Mouse (Mus musculus): ENCODE measurements around the gene Gtdc1. TPM values are rescaled to one million over a fixed set of nuclear protein-coding genes. Genes with fewer than 3 reads are reported as not detected.

The Gtdc1 gene
- polyA plus RNA-seq (2014; fragmentation: Nextera tagmentation; extraction: Ambion mirVana), result 9.8 TPM in 2 replicates

- H3K36me3 ChIP-seq (ENCODE audit: control insufficient read depth, insufficient read depth, low read length), result no peaks in the 10 kb centered on the region
- H3K9ac ChIP-seq (ENCODE audit: low read depth, low read length), result peak within 1 kb of the TSS; percentile 94
- H3K4me2 ChIP-seq, result peak within 1 kb of the TSS; percentile 80
- no peaks in the 10 kb centered on the region for H3K9me3 ChIP-seq (replicated peaks; ENCODE audit: control insufficient read depth, low read length)
- H3K4me1 ChIP-seq (ENCODE audit: control insufficient read depth, insufficient read depth, low read length), result peaks cover 3% of the 10 kb centered on the region; the same call in 1 of the 2 replicates
- no peaks in the 10 kb centered on the region for H3K27me3 ChIP-seq (ENCODE audit: control insufficient read depth, insufficient read depth, low read length)
- peak within 1 kb of the TSS; percentile 84 for H3K4me3 ChIP-seq (ENCODE audit: low read depth, low read length)
- under 1% methylated on average over 23 of the region's 27 CpGs for WGBS (ENCODE audit: insufficient replicate concordance)
- no peak; the same call in none of the 2 replicates for ATAC-seq (replicated peaks; ENCODE audit: insufficient number of reproducible peaks, low FRiP score, low TSS enrichment)
- H3K27ac ChIP-seq (ENCODE audit: low read depth, low read length), result peak within 1 kb of the TSS; percentile 98
Measured at GRCm38 (mm10) chr2:44927482-44927811, at the start of gene Gtdc1. Gene Gtdc1 (minus strand): TSS chr2:44927657.

GRCm38 (mm10) chr2:44977051-44977450, 49.6 kb upstream of the Gtdc1 start:
- Histone ChIP-seq H3K27ac (ENCODE audit: low read depth, low read length) (no peak overlapping the region), H3K4me1 (ENCODE audit: control insufficient read depth, insufficient read depth, low read length) (peaks cover 8% of the 10 kb centered on the region; the same call in 1 of the 2 replicates), H3K36me3 (ENCODE audit: control insufficient read depth, insufficient read depth, low read length) (no peaks in the 10 kb centered on the region), H3K4me3 (ENCODE audit: low read depth, low read length) (no peak overlapping the region), H3K9me3 (replicated peaks; ENCODE audit: control insufficient read depth, low read length) (no peaks in the 10 kb centered on the region), H3K27me3 (ENCODE audit: control insufficient read depth, insufficient read depth, low read length) (no peaks in the 10 kb centered on the region), H3K4me2 (no peak overlapping the region), H3K9ac (ENCODE audit: low read depth, low read length) (no peak overlapping the region)
- ATAC-seq (replicated peaks; ENCODE audit: insufficient number of reproducible peaks, low FRiP score, low TSS enrichment), result no peak
- 72% methylated on average over 3 of the region's 3 CpGs for whole genome bisulfite sequencing (ENCODE audit: insufficient replicate concordance)

GRCm38 (mm10) chr2:44976484-44976883, 49.0 kb upstream of the Gtdc1 start:
- 34% methylated on average over 4 of the region's 4 CpGs for WGBS (ENCODE audit: insufficient replicate concordance)
- Histone ChIP-seq H3K27ac (ENCODE audit: low read depth, low read length) (no peak overlapping the region), H3K4me3 (ENCODE audit: low read depth, low read length) (no peak overlapping the region), H3K4me2 (no peak overlapping the region), H3K36me3 (ENCODE audit: control insufficient read depth, insufficient read depth, low read length) (no peaks in the 10 kb centered on the region), H3K4me1 (ENCODE audit: control insufficient read depth, insufficient read depth, low read length) (peaks cover 8% of the 10 kb centered on the region; the same call in 1 of the 2 replicates), H3K9ac (ENCODE audit: low read depth, low read length) (no peak overlapping the region), H3K27me3 (ENCODE audit: control insufficient read depth, insufficient read depth, low read length) (no peaks in the 10 kb centered on the region), H3K9me3 (replicated peaks; ENCODE audit: control insufficient read depth, low read length) (no peaks in the 10 kb centered on the region)
- ATAC-seq (replicated peaks; ENCODE audit: insufficient number of reproducible peaks, low FRiP score, low TSS enrichment), result no peak

- Histone ChIP-seq H3K36me3 (ENCODE audit: control insufficient read depth, insufficient read depth, low read length) (no peaks in the 10 kb centered on the region), H3K4me2 (no peak overlapping the region), H3K4me3 (ENCODE audit: low read depth, low read length) (no peak overlapping the region), H3K9ac (ENCODE audit: low read depth, low read length) (no peak overlapping the region), H3K4me1 (ENCODE audit: control insufficient read depth, insufficient read depth, low read length) (peaks cover 5% of the 10 kb centered on the region; the same call in 1 of the 2 replicates), H3K27me3 (ENCODE audit: control insufficient read depth, insufficient read depth, low read length) (no peaks in the 10 kb centered on the region), H3K9me3 (replicated peaks; ENCODE audit: control insufficient read depth, low read length) (no peaks in the 10 kb centered on the region), H3K27ac (ENCODE audit: low read depth, low read length) (no peak overlapping the region)
- ATAC-seq (replicated peaks; ENCODE audit: insufficient number of reproducible peaks, low FRiP score, low TSS enrichment), result no peak
- 53% methylated on average over 6 of the region's 6 CpGs for WGBS (ENCODE audit: insufficient replicate concordance)
Measured at GRCm38 (mm10) chr2:44973828-44974227, 46.4 kb upstream of the Gtdc1 start.

GRCm38 (mm10) chr2:44970087-44970646, 42.7 kb upstream of the Gtdc1 start:
- Histone ChIP-seq H3K9ac (ENCODE audit: low read depth, low read length) (no peak overlapping the region), H3K36me3 (ENCODE audit: control insufficient read depth, insufficient read depth, low read length) (no peaks in the 10 kb centered on the region), H3K9me3 (replicated peaks; ENCODE audit: control insufficient read depth, low read length) (no peaks in the 10 kb centered on the region), H3K27ac (ENCODE audit: low read depth, low read length) (no peak overlapping the region), H3K4me3 (ENCODE audit: low read depth, low read length) (no peak overlapping the region), H3K4me2 (no peak overlapping the region), H3K4me1 (ENCODE audit: control insufficient read depth, insufficient read depth, low read length) (no peaks in the 10 kb centered on the region), H3K27me3 (ENCODE audit: control insufficient read depth, insufficient read depth, low read length) (no peaks in the 10 kb centered on the region)
- 80% methylated on average over 6 of the region's 6 CpGs for WGBS (ENCODE audit: insufficient replicate concordance)
- ATAC-seq (replicated peaks; ENCODE audit: insufficient number of reproducible peaks, low FRiP score, low TSS enrichment), result no peak

- ATAC-seq (replicated peaks; ENCODE audit: insufficient number of reproducible peaks, low FRiP score, low TSS enrichment), result no peak
- Histone ChIP-seq H3K4me2 (no peak overlapping the region), H3K27ac (ENCODE audit: low read depth, low read length) (no peak overlapping the region), H3K9ac (ENCODE audit: low read depth, low read length) (no peak overlapping the region), H3K9me3 (replicated peaks; ENCODE audit: control insufficient read depth, low read length) (no peaks in the 10 kb centered on the region), H3K4me3 (ENCODE audit: low read depth, low read length) (no peak overlapping the region), H3K4me1 (ENCODE audit: control insufficient read depth, insufficient read depth, low read length) (no peaks in the 10 kb centered on the region), H3K36me3 (ENCODE audit: control insufficient read depth, insufficient read depth, low read length) (no peaks in the 10 kb centered on the region), H3K27me3 (ENCODE audit: control insufficient read depth, insufficient read depth, low read length) (no peaks in the 10 kb centered on the region)
- 87% methylated on average over 1 of the region's 1 CpGs for WGBS (ENCODE audit: insufficient replicate concordance)
Measured at GRCm38 (mm10) chr2:44969640-44970039, 42.2 kb upstream of the Gtdc1 start.

- Histone ChIP-seq H3K4me2 (no peak overlapping the region), H3K9ac (ENCODE audit: low read depth, low read length) (no peak overlapping the region), H3K27ac (ENCODE audit: low read depth, low read length) (no peak overlapping the region), H3K4me3 (ENCODE audit: low read depth, low read length) (no peak overlapping the region), H3K9me3 (replicated peaks; ENCODE audit: control insufficient read depth, low read length) (no peaks in the 10 kb centered on the region), H3K27me3 (ENCODE audit: control insufficient read depth, insufficient read depth, low read length) (no peaks in the 10 kb centered on the region), H3K4me1 (ENCODE audit: control insufficient read depth, insufficient read depth, low read length) (no peaks in the 10 kb centered on the region), H3K36me3 (ENCODE audit: control insufficient read depth, insufficient read depth, low read length) (no peaks in the 10 kb centered on the region)
- WGBS (ENCODE audit: insufficient replicate concordance), result 77% methylated on average over 2 of the region's 2 CpGs
- ATAC-seq (replicated peaks; ENCODE audit: insufficient number of reproducible peaks, low FRiP score, low TSS enrichment), result no peak; the same call in 1 of the 2 replicates
Measured at GRCm38 (mm10) chr2:44969226-44969625, 41.8 kb upstream of the Gtdc1 start.

- H3K36me3 ChIP-seq (ENCODE audit: control insufficient read depth, insufficient read depth, low read length), result no peaks in the 10 kb centered on the region
- H3K4me1 ChIP-seq (ENCODE audit: control insufficient read depth, insufficient read depth, low read length), result no peaks in the 10 kb centered on the region
- H3K27me3 ChIP-seq (ENCODE audit: control insufficient read depth, insufficient read depth, low read length), result no peaks in the 10 kb centered on the region
- ATAC-seq (replicated peaks; ENCODE audit: insufficient number of reproducible peaks, low FRiP score, low TSS enrichment), result no peak
- no peaks in the 10 kb centered on the region for H3K9me3 ChIP-seq (replicated peaks; ENCODE audit: control insufficient read depth, low read length)
- WGBS (ENCODE audit: insufficient replicate concordance), result 85% methylated on average over 2 of the region's 2 CpGs
- H3K4me2 ChIP-seq, result no peak overlapping the region
- H3K9ac ChIP-seq (ENCODE audit: low read depth, low read length), result no peak overlapping the region
- no peak overlapping the region for H3K4me3 ChIP-seq (ENCODE audit: low read depth, low read length)
- H3K27ac ChIP-seq (ENCODE audit: low read depth, low read length), result no peak overlapping the region
Measured at GRCm38 (mm10) chr2:44965834-44966555, 38.5 kb upstream of the Gtdc1 start.

- ATAC-seq (replicated peaks; ENCODE audit: insufficient number of reproducible peaks, low FRiP score, low TSS enrichment), result no peak
- no peaks in the 10 kb centered on the region for H3K9me3 ChIP-seq (replicated peaks; ENCODE audit: control insufficient read depth, low read length)
- H3K4me2 ChIP-seq, result no peak overlapping the region
- H3K36me3 ChIP-seq (ENCODE audit: control insufficient read depth, insufficient read depth, low read length), result no peaks in the 10 kb centered on the region
- no peak overlapping the region for H3K4me3 ChIP-seq (ENCODE audit: low read depth, low read length)
- no peaks in the 10 kb centered on the region for H3K4me1 ChIP-seq (ENCODE audit: control insufficient read depth, insufficient read depth, low read length)
- no peak overlapping the region for H3K9ac ChIP-seq (ENCODE audit: low read depth, low read length)
- no peak overlapping the region for H3K27ac ChIP-seq (ENCODE audit: low read depth, low read length)
- no peaks in the 10 kb centered on the region for H3K27me3 ChIP-seq (ENCODE audit: control insufficient read depth, insufficient read depth, low read length)
- WGBS (ENCODE audit: insufficient replicate concordance), result 80% methylated on average over 5 of the region's 5 CpGs
Measured at GRCm38 (mm10) chr2:44962620-44963019, 35.2 kb upstream of the Gtdc1 start.
